Mouse (Mus musculus): Measurements from ENCODE around the gene Gm14692. TPM values are rescaled to one million over a fixed set of nuclear protein-coding genes. Genes with fewer than 3 reads are reported as not detected.

Gm14692 gene
- total RNA-seq (2023): not detected

GRCm38 (mm10) chrX:67695398-67695797, at the start of gene Gm14692:
Gene Gm14692, plus strand, starts transcription at chrX:67695698.

GRCm38 (mm10) chrX:67693462-67693861, 2.0 kb upstream of the Gm14692 start, which contains the start of gene Gm1140:
Gene Gm1140, minus strand, starts transcription at chrX:67693562.

Other genes starting within 250 kb of the Gm14692 start
- not detected for gene Gm1140, start 2.1 kb upstream of the Gm14692 start, total RNA-seq (2023)
- gene 4933436I01Rik, start 225.8 kb downstream of the Gm14692 start, total RNA-seq (2023): not detected